Mouse (Mus musculus): ENCODE results near the gene Arl6ip5.

Gene Arl6ip5

DNA sequence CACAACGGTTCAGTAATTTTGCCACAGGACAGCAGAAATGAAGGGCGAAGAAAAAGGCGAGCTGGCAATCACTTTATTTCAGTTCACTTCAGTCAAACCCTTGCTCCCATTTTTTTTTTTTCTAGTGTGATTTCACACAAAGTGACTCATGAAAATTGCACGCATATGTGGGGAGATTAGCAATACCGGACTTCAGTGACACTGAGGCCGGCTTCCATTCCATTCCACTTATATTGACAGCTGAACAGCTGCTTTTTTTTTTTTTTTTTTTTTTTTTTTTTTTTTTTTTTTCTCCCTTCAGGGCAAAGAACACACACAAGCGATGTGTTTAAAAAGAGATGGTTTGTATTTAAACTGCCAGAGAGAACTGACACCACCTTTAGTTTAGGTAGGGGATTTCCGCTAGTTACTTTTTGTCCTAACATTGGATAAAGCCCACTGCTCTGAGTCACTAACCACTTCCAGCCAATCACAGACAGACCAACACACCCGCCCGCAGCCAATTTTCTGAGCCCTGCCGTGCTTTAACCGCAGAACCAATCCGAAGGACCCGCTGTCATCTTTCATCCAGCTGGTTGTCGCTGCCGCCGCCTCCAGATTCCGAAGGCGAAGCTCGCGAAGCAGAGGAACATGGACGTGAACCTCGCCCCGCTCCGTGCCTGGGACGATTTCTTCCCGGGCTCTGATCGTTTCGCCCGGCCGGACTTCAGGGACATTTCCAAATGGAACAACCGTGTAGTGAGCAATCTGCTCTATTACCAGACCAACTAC is at the start of gene Arl6ip5:
Gene Arl6ip5, plus strand, starts transcription at position 499 of the 771 bp plus-strand sequence.
- DNase-seq (ENCODE audit: low read depth, low spot score), result peak; percentile 94

DNA sequence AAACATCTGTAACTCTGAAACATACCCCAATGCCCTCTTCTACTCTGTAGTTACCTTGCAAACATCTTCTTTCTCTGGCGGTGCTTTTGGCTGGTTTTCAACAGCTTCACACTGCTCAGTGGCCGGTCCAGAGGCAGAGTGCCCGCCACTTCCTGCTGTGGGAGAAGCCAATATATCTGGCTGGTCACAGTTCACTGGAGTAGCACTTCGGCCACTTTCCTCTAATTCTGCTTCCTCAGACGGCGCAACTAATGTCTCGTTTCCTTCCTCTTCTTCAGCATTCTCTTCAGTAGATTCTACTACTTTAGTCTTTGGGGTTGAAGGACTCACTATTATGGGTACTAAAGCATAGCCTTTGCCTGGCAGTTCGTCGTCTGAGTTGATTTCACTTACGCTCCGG is 34.8 kb upstream of the Arl6ip5 start:
- DNase-seq (ENCODE audit: low read depth, low spot score), result no peak

DNA sequence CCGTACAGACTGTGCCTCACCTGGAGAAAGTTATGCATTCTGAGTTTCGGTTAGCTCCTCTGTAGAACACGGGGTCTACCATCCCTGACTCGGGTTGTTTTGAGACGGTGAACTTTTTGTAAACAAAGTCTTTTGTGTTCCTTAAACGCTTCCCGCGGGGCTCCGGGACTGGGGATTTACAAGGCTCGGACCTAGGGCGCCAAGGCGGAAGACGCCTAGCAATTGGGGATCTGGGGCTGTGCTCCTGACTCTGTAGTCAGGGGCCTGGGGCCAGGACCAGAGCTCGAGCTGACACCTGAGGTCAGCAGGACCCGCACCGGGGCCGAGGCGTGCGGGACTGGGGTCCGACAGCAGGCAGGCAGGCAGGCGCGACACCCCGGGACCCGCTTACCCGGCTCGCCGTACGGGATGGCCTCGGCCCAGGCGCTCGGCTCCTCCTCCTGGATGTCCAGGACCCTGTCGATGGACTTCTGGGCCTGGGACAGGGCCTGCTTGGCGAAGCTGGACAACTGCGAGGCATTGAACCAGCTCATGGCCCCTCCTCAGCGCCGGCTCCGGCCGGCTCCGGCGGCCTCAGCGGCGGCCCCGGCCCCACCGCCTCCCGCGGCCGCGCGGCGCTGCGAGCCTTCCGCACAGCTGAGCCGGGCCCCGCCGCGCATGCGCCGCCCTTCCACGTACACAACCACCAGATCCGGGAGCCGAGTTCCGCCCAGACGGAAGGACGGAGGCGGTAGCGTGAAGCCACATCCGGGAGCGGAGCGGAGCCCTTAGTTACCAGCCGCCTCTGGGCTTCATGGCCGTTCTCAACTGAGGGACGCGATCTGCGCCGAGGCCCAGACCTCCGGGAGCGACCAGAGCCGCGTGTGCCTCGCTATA is 31.8 kb upstream of the Arl6ip5 start, which contains the start of gene Tmf1:
Gene Tmf1, minus strand, starts transcription at position 632 of the 876 bp plus-strand sequence.
- peak; percentile 98 for DNase-seq (ENCODE audit: low read depth, low spot score)

DNA sequence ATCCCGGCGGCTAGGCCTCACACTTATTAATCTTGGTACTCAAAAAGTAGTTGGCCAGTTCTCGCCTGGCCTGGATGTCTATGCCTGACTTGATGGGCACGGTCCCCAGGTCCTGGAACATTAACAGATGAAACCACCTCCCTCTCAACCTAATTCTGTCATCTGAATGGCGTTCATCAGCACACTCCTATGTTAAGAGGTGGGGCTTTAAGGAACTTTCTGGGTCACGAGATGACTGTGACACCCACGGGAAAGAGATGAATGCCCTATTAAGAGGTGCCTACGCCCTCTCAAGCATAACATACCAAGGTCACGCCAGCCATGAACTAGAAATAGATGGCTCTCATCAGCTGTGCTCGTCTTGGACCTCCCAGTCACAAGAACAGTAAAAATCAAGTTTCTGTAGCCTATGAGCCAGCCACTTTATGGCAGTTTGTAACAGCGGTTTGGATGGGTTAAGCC is 31.1 kb upstream of the Arl6ip5 start:
- DNase-seq (ENCODE audit: low read depth, low spot score), result peak; percentile 72

DNA sequence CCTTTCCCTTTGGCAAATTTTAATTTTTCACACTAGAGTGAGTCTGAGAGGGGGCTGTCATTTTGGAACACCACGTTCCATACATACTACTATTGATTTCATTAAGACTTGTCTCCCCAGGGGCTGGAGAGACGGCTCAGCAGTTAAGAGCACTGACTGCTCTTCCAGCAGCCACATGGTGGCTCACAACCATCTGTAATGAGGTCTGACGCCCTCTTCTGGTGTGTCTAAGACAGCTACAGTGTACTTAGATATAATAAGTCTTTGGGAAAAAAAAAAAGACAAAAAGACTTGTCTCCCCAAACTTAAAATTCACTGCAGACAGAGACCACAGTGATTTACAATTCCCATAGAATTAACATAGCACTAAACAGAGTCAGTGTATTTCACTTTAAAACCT is 10.1 kb upstream of the Arl6ip5 start:
- no peak for DNase-seq (ENCODE audit: low read depth, low spot score)

DNA sequence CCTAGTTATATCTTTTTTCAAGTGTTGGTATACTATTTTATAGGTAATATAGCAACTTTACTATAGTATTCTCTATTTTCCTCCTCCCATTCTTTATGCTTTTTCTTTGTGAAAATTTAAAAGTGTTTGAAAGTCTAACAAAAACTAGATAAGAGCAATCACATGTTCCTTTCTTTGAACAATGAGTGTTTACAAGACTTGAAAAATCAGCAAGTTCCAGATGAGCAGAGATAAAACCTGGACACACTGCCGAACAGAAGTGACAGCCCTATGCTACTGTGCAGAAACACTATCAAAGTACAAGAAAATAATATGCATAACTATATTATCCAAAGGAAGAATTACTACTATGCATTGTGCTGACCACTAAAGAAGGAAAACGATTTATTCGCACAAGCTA is 8.0 kb upstream of the Arl6ip5 start:
- no peak for DNase-seq (ENCODE audit: low read depth, low spot score)

DNA sequence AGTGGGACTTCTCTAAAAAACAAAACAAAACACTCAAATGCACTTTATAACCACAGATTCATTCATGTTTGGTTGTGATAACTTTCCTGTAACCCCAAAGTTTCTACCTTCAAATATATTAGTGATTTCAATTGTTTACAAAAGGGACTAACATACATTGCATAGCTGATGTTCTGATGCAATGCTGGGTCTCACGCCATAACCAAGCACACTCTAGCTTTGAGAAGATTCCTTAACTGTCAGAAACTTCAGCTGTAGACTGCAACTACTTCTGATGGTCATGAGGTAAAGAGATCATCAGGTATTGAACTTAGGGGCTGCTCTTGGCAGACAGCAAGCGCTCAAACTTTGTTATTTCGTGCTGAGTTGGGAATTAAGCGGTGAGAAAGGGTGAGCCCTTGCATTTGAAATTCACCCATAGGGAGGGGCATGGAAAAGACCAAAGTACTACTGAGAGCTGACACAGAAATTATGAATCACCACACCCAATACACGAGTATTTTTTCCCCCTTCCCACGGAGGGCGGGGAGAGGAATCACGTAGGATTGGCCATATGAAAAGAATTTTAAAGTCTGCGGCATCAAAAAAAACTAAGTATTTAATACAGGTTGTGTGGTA is 6.1 kb upstream of the Arl6ip5 start:
- no peak for DNase-seq (ENCODE audit: low read depth, low spot score)

DNA sequence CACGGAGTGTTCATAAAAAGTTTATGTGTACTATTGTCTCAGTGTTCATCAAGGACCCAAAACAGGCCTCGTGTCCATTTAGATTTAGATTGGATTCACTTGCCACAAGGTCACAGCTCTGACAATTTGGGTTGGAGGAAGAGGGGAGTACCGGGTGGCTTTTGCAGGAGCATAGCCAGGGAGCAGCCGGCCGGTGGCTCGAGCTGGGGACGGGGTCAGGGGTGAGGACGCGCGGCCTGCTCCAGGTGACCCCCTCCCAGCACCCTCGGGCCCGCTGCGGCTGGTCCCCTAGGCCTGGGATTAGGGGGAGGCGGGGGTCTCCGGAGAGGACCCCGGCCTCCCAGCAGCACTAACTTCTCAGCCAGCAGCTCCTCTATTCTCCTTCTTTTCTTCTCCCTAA is 5.5 kb upstream of the Arl6ip5 start:
- peak; percentile 34 for DNase-seq (ENCODE audit: low read depth, low spot score)

DNA sequence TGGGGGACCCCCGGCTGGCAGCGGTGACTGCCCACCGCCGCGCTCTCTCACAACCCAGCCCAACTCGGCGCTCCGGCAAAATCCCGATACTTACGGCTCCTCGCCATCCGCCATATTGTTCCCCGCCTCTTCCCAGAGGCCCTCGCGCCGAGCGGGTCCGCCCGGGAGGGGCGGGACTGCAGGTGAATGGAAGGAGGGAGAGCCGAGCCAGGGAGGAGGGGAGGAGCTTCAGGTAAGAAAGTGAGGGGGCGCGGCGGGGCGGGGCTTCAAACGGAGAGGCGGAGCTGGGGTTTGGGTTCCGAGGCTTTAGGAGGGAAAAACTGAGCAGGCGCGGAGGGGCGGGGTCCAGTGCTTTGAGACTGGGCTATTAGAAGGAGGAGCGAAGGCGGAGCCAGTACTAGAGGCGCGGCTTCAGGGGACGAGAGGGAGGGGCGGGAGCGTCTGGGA is 5.0 kb upstream of the Arl6ip5 start, which contains the start of gene Uba3:
Gene Uba3, minus strand, starts transcription at position 209 of the 447 bp plus-strand sequence.
- peak; percentile 99 for DNase-seq (ENCODE audit: low read depth, low spot score)

DNA sequence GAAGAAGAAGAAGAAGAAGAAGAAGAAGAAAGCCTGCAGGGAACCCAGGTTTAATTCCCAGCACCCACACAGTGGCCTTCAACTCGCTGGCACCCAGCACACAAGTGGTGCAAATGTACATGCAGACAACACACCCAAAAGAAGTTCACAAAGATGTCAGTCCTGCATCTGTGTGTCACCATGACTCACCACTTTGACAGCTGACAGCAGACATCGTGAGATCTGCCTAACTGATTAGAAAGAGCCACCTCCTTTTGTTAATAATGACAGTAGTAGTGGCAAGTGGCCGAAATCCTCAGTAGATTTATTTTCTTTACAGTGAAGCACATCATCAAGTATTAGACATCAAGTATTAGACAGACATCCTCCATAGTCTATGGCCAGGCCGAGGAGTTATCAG is 3.4 kb upstream of the Arl6ip5 start:
- peak; percentile 40 for DNase-seq (ENCODE audit: low read depth, low spot score)

DNA sequence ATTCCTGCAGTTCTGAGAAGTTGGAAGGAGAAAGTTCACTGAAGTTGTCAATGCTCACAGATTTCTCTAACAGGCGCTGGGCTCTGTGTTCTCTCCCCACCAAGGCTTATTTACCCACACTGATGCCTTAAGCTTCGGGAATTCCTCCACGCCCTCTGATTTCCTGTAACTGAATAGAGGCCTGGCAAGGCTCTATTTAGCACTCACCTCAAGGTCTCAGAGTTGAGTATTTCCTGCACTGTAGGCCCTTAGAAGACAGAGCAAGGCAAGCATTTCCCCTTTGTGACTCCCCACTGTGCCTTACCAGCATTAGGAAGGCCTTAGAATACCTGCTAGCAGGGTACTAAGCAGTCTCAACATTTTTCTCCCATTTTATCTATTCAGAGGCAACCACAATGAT is 2.1 kb upstream of the Arl6ip5 start:
- peak; percentile 49 for DNase-seq (ENCODE audit: low read depth, low spot score)

DNA sequence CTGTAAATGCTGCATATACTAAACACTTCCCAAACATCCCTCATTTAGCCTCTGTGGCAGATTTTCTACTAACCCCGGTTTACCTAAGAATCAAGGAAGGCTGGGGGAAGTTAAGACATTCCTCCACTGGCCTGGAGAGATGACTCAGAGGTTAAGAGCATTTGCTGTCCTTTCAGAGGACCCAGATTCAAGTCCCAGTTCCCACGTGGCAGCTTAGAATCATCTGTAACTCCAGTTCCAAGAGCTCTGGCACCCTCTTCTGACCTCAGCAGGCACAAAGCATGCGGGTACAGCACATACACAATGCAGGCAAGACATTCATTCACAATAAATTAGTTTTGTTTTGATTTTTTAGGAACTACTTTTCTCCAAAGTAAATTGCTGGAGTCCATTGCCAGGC is 1.3 kb upstream of the Arl6ip5 start:
- peak; percentile 36 for DNase-seq (ENCODE audit: low read depth, low spot score)

DNA sequence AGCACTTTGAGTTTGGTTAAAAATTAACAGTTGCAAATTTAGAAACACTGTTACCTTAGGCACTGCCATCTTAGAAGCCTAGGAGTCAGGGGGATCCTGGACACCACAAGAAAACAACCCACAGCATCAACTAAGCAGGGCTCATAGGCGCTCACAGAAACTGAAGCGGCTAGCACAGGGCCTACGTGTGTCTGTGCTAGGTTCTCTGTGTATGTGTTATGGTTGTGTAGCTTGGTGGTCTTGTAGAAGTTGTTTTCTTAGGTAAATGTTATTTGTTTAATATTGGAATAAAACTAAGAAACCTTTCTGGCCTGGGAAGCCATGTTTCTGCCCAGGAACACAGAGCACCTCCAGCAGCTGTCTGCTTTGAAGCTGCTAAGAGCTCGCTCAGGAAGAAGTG is 738 bp upstream of the Arl6ip5 start:
- peak; percentile 44 for DNase-seq (ENCODE audit: low read depth, low spot score)

DNA sequence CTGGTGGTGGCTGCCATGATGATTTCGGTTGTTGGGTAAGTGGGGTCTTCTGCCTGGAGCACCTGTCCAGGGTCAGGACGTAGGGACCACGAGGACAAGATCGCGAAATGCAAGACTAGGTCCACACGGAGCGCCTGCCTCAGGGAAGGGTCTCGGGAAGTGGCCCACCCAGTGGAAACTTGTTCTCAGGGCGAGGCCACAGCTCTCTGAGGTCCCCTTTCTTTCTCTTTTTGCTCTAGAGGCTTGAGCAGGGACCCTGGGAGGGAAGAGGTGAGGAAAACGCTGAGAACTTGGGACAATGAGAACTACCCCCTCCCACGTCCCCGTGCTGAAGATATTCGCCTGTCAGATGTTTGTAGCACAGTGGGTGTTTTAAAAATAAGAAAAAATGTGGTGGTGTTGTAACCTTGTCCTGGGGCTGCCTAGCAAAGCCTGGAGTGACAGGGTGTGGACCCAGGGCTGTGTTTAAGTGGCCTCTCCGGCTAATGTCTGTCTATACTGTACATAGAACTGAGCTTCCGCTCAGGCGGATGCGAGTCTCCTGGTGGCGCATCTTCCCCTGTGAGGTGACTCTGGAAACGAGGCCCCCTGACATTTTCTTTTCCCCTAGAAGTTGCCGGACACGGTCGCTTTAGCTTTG is 593 bp downstream of the Arl6ip5 start:
- peak; percentile 69 for DNase-seq (ENCODE audit: low read depth, low spot score)

DNA sequence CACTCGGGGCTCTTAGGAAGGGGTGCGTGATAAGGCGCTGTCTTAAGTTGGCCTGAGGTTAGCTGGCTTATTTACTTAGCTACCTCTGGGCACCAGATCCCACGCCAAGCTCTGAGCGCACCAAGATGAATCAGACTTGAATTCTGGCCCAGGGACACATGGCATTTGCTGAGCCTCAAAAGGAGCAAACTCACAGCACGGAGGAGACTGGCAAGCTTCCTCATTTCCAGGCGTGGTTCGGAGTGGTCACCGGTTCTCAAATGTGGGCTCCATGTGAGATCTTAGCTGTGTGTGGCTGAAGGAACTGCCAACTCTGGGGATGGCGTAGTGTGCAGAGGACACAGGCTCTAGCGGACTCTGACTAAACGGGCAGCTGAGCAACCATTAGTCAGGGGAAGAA is 1.5 kb downstream of the Arl6ip5 start:
- DNase-seq (ENCODE audit: low read depth, low spot score), result peak; percentile 39

DNA sequence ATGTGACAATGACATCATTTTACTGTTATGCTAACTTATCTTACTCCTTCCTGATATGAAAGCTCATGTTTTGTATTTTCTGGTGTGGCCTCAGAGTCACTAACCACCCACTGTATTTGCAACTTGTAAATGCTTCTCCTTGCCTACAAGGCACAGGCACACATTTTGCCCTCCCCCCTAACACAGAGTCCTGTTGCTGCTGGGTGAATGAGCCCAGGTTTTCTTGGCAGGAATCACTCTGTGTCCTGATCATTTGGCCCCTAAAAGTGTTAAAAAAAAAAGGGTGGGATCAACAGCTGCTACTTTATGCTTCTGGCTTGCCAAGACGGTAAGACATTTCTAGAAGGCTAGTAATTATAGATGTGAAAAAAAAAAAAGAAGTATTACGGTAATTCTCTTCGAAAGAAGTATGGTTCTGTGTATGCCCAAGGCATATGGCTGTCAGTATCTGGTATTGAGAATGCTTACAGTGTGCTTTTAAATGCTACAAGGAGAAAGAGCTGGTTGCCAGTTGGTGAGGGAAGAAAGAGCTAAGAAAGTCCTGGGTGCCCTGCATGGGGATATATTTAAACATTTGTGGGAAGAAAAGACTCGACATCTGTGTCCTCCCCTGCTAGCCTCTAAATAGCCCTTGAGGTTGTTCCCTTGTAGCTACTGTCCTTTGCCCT is 5.8 kb downstream of the Arl6ip5 start:
- peak; percentile 32 for DNase-seq (ENCODE audit: low read depth, low spot score)

DNA sequence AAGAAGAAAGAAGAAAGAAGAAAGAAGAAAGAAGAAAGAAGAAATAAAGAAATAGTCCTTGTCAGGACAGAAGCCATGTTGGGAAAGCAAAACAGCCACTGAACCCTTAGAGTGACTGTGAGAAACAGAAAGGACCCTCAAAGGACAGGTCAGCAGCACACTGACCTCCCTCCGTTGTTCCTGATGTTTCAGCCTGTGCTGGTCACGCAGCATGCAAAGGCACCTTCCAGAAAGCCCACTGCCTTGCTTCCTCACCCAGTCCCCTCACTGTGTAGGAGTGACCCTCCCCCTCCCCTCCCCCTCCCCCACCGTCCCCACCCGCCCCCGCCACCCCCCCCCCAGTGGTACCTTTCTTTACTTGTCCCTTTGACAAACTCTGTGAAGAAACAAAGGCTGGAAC is 10.2 kb downstream of the Arl6ip5 start:
- no peak for DNase-seq (ENCODE audit: low read depth, low spot score)

DNA sequence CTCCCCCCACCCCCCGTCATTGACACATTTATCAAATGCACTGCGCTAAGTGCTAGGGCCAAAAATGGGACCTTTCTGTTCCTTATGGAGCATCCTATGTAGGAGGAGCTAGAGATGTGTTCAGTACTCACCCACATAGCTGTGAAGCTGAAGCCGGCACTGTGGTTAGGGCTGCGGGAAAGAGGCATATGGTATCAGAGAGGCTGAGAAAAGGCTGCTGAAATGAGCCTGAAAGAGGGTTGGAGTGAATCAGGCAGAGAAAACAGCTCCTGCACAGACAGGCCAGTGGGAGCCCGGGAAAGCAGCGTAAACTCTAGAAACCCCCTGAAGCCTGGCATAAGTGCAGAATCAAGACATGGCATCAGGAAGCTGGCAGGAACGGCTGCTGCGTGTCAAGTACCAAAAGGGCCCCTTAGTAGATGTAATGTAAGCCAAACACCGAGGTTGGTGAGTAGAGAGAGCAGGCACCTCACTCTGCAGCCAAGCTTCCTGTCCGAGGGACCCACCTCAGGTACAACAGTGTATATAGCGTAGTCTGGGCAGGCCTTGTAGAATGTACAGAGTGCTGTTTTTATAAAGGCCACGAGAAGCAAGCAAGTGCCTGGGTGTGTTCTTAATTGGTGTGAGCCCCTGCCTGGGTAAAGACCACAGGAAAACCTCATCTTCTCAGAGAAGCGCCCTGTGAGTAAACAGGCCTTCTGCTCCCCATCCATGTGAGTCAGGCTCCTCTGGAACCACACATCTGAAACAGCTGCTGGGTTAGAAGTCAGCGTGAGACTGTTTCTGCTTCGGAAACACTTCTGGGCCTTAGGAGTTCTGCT is 10.9 kb downstream of the Arl6ip5 start:
- peak; percentile 38 for DNase-seq (ENCODE audit: low read depth, low spot score)

DNA sequence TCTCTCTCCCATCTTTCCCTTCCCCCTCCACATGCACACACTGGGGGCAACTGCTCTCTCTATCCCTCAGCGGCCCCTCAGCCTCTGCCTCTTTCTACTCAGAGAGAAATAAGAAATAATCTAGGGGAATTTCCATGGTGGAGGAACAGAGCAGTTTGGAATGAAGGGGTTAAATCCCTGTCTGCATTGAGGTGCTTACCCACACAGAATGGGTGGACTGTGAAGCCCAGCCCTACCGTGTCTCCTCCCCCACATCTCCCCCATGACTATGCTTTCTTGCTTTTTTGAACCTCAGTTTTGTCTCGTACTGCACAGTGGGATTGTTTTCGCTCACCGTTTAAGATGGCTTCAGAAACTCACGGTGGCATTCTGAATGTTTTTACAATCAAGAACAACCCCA is 11.8 kb downstream of the Arl6ip5 start:
- DNase-seq (ENCODE audit: low read depth, low spot score), result peak; percentile 36

DNA sequence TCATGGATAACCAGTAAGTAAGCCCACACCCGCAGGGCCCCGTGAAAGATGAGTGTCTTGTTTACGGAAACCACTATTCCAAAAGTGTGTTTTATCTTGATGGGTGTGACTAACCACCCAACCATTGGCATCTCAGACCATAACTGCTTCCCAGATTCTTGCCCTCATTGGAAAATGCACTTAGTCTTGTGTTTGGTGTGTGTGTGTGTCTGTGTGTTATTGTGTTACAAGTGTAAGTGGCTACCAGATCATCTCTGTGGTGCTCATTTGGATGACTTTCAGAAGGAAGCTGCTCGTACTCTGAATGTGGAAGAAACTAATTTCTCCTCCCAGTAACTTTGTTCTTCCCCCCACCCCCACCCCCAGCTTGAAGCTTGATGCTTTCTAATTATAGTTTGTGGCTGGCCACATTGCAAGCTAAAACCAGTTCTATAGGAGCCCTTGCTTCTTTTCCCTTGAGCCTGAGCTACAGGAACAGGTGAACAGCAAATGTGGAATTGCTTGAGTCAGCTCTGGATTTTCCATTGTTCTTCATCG is 12.5 kb downstream of the Arl6ip5 start:
- no peak for DNase-seq (ENCODE audit: low read depth, low spot score)
